Mouse (Mus musculus) mouse embryonic stem cell (cell line): Measurements from ENCODE around the gene Tapt1.
"Not testable (repeated sequence)": the region's sequence is repeated elsewhere in the genome, so short reads cannot be mapped to it uniquely, and the experiment has no call there.

Source experiments
- in situ Hi-C, 2 experiments: fragments of 300-500 bp; cut with MboI; formaldehyde crosslinking; loops; 1 replicate in 1 of 2; 3 replicates in 1 of 2; pipeline ENCODE4 v1.14.3; 2019 to 2020; ENCODE audit warnings: low sequenced_read_pairs in 2 of 2, low pct_unique_long_range_greater_than_20kb in 1 of 2, mixed read lengths in 1 of 2; ENCODE audit not compliant: unreplicated experiment in 1 of 2

Tapt1 gene

GRCm38 (mm10) chr5:44158458-44158857 lies 68.0 kb downstream of the Tapt1 start:
- in situ Hi-C loops: no loop called here

GRCm38 (mm10) chr5:44157760-44158159 lies 68.7 kb downstream of the Tapt1 start:
- in situ Hi-C loops: no loop called here

- in situ Hi-C loops: no loop called here
Measured at GRCm38 (mm10) chr5:44153050-44153449, 73.4 kb downstream of the Tapt1 start.

GRCm38 (mm10) chr5:44151327-44152051 lies 74.9 kb downstream of the Tapt1 start:
- in situ Hi-C loops: no loop called here

- in situ Hi-C loops: no loop called here
Measured at GRCm38 (mm10) chr5:44147732-44148131, 78.7 kb downstream of the Tapt1 start.

- in situ Hi-C loops: no loop called here
Measured at GRCm38 (mm10) chr5:44146437-44147332, 79.7 kb downstream of the Tapt1 start.

GRCm38 (mm10) chr5:44143467-44144235 lies 82.8 kb downstream of the Tapt1 start:
- in situ Hi-C loops: no loop called here

GRCm38 (mm10) chr5:44127487-44127886 lies 98.9 kb downstream of the Tapt1 start:
- in situ Hi-C loops: no loop called here

- in situ Hi-C loops: not testable (repeated sequence)
Measured at GRCm38 (mm10) chr5:44126574-44126973, 99.9 kb downstream of the Tapt1 start.
